Mouse (Mus musculus) kidney, adult 8-10 months (tissue): ENCODE measurements around the gene Carmil2.

Source experiments
- DNase-seq, 2 experiments: peaks; one replicate each; pipeline ENCODE4 v3.0.0; 2022

Gene Carmil2

GRCm38 (mm10) chr8:105685796-105686308 is at the start of gene Carmil2:
TSS of gene Carmil2 (plus strand) at chr8:105686274.
- peak; percentile 39 to 65 for DNase-seq

- no peak for DNase-seq
Observed at GRCm38 (mm10) chr8:105636963-105637510, 49.0 kb upstream of the Carmil2 start, which contains the start of gene Agrp. TSS of gene Agrp (minus strand) at chr8:105637393.

DNA sequence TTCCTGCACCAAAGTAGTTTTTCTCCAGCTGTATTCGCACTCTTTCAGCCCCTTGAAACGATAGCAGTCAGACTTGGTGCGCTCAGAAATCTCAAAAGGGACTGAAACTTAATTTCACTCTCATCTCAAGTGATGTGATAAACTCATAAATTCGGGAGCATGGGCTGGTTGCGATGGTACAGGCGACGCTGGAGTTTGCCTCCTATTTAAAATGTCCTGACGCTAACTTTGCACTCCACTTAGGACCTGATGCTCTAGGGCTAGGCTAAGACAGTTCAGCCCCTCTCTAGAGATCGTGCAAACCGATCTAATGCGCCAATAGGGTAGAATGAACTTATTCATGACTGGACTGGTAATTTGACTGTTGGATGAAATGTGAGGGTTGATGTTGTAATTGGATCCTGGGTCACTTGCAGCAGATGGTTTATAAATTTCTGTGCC is 48.5 kb upstream of the Carmil2 start:
- no peak for DNase-seq

DNA sequence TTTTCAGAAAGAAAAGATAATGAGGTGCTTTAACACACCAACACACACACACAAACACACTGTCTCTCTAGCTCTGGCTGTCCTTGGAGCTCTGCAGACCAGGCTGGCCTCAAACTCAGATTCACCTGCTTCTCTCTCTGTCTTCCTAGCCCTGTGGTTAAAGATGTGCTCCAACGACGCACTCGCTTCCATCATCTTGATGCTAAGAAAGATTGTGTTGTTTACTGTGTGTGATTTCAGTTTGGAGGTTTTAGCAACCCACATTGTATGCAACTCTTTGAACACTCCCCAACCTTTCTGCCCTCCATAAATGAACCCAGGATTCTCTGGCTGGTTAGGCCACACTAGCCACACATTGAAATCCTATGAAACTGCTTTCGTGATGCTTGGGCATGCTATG is 47.6 kb upstream of the Carmil2 start:
- no peak for DNase-seq

GRCm38 (mm10) chr8:105639835-105640234 is 46.2 kb upstream of the Carmil2 start:
- no peak for DNase-seq

DNA sequence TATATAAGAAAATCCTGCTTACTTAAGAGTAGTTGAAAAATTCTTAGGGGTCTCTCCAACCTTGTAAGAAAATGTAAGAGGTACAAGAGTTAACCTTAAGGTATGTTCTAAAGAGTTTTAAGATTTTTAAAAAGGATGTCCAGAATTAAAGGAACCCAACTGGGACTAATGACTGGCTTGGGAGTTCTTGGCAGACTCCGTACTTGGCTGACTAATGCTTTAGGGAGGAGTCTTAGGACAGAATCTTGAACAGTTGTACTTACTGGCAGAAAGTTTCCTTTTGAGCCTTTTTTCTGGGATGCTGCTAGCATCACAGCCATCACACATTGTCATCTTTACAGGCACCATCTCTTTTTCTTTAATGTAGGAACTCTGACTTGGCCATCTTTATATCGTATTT is 45.6 kb upstream of the Carmil2 start:
- DNase-seq = no peak

- DNase-seq = no peak
Observed at GRCm38 (mm10) chr8:105645205-105645604, 40.9 kb upstream of the Carmil2 start.

GRCm38 (mm10) chr8:105648929-105649328 is 37.1 kb upstream of the Carmil2 start:
- no peak for DNase-seq

GRCm38 (mm10) chr8:105657641-105658040 is 28.4 kb upstream of the Carmil2 start:
- DNase-seq = no peak

GRCm38 (mm10) chr8:105661167-105661566 is 24.9 kb upstream of the Carmil2 start:
- peak; percentile 12 to 18 for DNase-seq

GRCm38 (mm10) chr8:105677891-105678290 is 8.2 kb upstream of the Carmil2 start:
- no peak for DNase-seq

GRCm38 (mm10) chr8:105685325-105685724 is 749 bp upstream of the Carmil2 start:
- DNase-seq = no peak

DNA sequence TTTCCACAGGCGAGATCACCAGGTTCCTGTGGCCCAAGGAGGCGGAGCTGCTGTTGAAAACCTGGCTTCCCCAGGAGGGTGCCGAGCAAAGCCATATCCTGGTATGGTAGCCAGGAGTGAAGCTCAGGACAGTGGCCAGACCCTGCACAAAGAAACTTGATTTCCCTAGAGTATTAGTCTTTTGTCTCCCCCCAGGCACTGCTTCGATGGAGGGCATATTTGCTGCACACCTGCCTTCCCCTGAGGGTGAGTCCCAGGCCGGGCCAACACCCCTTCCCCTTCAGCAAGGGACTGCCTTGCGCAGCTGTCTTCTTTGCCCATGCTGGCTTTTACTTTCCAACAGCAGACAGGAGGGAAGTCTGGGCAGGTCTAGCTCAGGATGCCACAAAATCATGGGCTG is 477 bp downstream of the Carmil2 start:
- DNase-seq = no peak

DNA sequence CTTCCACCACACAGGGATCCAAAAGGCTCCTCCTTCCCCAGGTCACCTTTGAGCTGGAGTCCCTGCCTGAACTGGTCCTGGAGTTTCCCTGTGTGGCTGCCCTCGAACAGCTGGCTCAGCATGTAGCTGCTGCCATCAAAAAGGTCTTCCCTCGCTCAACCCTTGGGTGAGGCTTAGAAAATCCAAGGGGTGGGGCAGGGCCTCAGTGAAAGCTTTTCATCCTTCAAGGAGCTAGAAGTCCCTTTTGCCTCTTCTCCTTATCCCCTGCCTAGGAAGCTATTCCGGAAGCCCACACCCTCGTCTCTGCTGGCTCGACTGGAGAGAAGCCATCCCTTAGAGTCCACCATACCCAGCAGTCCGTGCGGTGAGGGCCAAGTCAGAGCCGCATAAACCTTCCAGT is 1.4 kb downstream of the Carmil2 start:
- no peak for DNase-seq

DNA sequence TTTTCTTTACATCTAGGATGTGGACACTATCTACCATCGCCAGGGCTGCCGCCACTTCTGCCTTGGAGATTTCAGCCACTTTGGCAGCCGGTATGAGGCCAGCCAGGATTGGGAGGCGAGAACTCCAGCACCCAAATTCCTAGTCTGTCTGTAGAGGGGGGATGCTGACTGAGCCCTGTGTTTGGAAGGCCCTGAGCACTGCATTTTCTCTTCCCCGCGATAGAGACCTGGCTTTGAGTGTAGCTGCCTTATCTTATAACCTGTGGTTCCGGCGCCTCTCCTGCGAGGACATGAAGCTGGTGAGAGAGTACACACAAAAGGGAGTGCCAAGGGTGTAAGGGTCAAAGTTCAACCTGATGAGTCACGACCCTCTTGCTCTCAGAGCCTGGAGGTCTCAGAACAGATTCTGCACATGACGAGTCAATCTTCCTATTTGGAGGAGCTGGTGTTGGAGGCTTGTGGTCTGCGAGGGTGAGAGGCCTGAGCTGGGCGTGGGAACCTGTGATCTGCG is 2.2 kb downstream of the Carmil2 start:
- DNase-seq = no peak

- DNase-seq = no peak
Observed at GRCm38 (mm10) chr8:105689256-105689982, 3.3 kb downstream of the Carmil2 start.

DNA sequence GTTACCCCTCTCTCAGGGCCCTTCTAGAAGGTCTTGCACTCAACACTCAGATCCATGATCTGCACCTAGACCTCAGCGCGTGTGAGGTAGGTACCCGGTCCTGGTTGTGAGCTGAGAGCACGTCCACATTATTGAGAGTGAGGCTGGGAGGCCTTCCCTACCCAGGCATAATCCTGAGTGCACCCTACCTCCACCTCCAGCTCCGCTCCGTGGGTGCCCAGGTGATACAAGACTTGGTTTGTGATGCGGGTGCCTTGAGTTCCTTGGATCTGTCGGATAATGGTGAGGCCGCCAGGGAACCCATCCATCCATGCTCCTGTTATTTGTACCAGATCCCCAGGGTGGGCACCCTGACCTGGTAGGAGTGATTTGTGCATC is 3.9 kb downstream of the Carmil2 start:
- no peak for DNase-seq

- no peak for DNase-seq
Observed at GRCm38 (mm10) chr8:105690978-105691377, 4.9 kb downstream of the Carmil2 start.

DNA sequence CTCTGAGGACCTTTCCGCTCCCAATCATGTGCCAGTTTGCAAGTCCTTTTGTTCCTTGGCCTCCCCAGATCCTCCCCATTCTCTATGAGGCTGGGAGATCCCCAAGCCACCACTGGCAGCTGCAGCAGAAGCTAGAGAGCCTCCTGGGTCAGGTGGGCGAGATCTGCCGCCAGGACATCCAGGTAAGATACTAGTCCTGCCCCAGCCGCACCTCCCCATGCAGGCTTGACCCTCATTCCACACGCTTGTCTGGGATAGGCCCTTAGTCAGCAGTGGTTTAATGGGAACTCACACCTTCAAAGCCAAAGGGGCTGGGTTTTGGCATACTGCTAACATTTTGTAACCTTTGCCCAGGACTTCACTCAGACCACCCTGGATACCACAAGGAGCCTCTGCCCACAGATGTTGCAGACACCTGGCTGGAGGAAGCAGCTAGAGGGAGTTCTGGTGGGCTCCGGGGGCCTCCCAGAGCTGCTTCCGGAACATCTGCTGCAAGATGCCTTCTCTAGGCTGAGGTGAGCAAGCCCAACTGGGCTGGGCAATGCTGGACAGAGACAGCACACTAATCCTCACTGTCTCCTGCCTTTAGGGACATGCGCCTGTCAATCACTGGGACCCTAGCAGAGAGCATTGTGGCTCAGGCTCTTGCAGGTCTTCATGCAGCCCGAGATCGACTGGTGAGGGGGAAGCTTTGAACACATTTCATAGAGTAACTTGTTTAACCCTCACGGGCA is 6.5 kb downstream of the Carmil2 start:
- no peak for DNase-seq

DNA sequence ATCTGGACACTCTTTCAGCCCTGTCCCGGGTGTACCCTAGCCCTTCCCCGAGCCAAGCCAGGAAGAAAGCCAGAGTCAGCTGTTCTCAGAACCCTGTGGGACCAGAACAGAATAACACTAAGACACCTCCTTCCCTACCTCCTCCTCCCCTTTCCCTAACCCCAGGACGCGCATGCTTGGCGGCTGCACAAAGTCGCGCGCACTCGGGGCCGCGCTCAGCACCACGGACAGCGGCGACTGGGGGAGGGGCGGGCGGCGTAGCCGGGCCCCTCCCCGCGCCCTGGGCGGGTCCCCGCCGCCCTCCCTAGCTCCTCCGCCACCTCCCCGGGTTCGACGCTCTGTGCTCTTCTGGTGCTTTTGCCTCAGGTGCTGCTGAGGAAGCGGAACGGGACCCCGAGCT is 7.6 kb downstream of the Carmil2 start:
- DNase-seq = peak; percentile 45 to 63

- DNase-seq = no peak
Observed at GRCm38 (mm10) chr8:105694051-105694799, 8.2 kb downstream of the Carmil2 start.

DNA sequence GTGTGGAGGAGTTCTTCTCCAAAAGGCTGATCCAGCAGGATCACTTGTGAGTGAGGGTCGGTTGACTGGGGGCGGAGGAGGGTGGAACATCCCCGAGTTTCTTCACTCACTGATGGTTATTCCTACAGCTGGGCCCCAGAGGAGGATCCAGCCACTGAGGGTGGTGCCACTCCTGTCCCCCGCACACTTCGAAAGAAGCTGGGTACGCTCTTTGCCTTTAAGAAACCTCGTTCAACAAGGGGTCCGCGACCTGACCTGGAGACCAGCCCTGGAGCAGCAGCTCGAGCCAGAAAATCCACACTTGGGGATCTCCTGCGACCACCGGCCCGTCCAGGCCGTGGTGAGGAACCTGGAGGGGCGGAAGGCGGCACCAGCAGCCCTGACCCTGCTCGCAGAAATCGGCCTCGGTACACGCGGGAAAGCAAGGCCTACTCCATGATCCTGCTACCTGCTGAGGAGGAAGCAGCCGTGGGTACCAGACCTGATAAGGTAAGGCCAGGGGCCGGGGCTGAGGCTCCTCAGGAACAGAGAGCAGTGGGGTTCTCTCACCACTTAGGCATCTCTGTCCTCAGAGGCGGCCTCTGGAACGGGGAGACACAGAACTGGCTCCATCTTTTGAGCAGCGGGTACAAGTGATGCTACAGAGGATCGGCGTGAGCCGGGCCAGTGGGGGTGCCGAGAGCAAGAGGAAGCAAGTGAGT is 9.2 kb downstream of the Carmil2 start:
- DNase-seq = no peak
